Mouse (Mus musculus): ENCODE measurements around the gene Mrps23. TPM values are rescaled to one million over a fixed set of nuclear protein-coding genes. Genes with fewer than 3 reads are reported as not detected.

Mrps23 gene
- polyA plus RNA-seq, 1 experiment from 2014 or later: 63.9 TPM

DNA sequence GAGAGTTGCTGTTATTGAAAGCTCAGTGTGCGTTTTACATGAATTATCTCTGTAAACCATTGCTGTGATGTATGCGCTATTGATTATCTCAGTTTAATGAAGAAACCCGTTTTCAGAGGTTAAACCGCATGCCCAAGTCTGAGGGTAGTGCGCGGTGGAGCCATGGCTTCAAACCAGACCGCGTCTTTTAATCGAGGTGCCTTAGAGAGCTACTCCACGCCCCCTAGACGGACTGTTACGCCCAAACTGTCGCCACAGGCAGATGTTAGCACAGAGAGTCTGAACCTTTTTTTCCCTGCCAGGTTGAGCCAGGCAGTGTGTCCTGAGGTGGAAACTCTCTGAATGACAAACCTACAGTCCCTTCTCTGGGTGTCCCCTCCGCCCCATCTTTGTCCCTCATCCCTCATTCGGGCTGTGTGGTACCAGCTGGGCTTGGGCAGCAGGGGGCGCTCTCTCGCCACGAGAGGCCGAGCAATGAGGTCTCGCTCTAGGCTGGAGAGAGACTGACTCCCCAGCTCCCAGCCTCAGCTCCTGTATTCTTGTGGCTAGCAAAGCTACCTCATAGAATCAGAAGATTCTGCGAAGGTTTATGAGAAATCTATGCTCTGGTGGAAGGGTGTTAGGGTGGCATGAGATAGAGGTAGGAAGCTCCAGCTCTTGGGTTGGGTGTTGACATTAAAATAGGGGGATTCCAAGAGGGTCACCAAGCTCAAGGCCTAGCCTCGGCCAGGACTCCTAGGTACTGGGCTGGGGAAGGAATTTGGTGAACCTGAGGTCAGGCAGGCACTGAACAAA is 48.0 kb downstream of the Mrps23 start:
- no peaks in the 10 kb centered on the region for H3K9me3 ChIP-seq (ENCODE audit: control insufficient read depth, low read length)
- no peaks in the 10 kb centered on the region for H3K27me3 ChIP-seq (replicated peaks; ENCODE audit: control insufficient read depth, insufficient read depth, low read length)
- H3K27ac ChIP-seq (ENCODE audit: low read length): no peak overlapping the region
- WGBS: 14% methylated on average over 22 of the region's 22 CpGs
- 0 out of 2 replicates have a peak overlapping the region, but pooled peaks have one; percentile 24 for H3K9ac ChIP-seq (ENCODE audit: low read depth, low read length)
- no peak overlapping the region for H3K4me3 ChIP-seq (ENCODE audit: low read length)
- H3K36me3 ChIP-seq (ENCODE audit: control insufficient read depth, insufficient read depth, low read length): no peaks in the 10 kb centered on the region
- peak; percentile 89 for ATAC-seq
- H3K4me1 ChIP-seq (ENCODE audit: control insufficient read depth, insufficient read depth, low read length): peaks cover 9% of the 10 kb centered on the region; the same call in 1 of the 2 replicates
- H3K4me2 ChIP-seq (ENCODE audit: low read depth, low read length): peak overlapping the region; percentile 42

DNA sequence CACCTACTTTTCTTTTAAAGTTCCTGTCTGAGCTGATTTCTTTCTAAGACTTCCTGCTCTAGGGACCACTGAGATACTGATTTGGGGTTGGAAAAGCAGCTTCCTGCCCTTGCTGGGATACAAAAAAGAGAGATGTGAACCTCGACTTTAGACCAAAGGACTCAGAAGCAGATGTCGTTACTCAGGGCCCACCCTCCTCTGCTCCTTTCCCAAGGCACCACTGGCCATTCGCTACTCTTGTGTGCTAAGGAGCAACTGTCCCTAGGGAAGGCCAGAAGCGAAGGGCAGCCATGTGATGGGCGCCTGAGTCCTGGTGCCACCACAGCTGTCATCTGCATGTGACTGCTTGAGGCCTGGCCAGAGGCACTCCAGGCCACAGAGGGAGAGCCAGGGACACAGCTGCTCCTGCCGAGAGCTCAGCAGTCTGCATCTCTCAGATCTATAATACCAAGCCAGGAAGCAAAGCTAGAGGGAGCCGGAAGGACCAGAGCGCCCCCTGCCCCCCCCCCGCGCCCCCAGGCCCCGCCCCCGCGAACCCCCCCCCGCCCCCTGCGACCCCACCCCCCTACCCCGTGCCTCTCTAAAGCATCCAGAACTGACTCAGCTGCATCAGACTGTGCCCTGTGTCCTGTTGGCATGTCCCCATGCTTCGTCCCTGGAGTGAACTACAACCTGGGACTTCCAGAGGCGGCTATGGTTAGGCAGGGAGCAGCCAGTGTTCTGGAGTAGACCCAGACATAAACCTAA is 48.8 kb downstream of the Mrps23 start:
- Histone ChIP-seq H3K9me3 (ENCODE audit: control insufficient read depth, low read length) (no peaks in the 10 kb centered on the region), H3K27ac (ENCODE audit: low read length) (no peak overlapping the region), H3K4me1 (ENCODE audit: control insufficient read depth, insufficient read depth, low read length) (peaks cover 9% of the 10 kb centered on the region; the same call in 1 of the 2 replicates), H3K9ac (ENCODE audit: low read depth, low read length) (0 out of 2 replicates have a peak overlapping the region, but pooled peaks have one; percentile 24), H3K4me2 (ENCODE audit: low read depth, low read length) (no peak overlapping the region), H3K4me3 (ENCODE audit: low read length) (no peak overlapping the region), H3K36me3 (ENCODE audit: control insufficient read depth, insufficient read depth, low read length) (no peaks in the 10 kb centered on the region), H3K27me3 (replicated peaks; ENCODE audit: control insufficient read depth, insufficient read depth, low read length) (no peaks in the 10 kb centered on the region)
- ATAC-seq: peak; percentile 46; the same call in 1 of the 2 replicates
- 35% methylated on average over 11 of the region's 18 CpGs for WGBS

DNA sequence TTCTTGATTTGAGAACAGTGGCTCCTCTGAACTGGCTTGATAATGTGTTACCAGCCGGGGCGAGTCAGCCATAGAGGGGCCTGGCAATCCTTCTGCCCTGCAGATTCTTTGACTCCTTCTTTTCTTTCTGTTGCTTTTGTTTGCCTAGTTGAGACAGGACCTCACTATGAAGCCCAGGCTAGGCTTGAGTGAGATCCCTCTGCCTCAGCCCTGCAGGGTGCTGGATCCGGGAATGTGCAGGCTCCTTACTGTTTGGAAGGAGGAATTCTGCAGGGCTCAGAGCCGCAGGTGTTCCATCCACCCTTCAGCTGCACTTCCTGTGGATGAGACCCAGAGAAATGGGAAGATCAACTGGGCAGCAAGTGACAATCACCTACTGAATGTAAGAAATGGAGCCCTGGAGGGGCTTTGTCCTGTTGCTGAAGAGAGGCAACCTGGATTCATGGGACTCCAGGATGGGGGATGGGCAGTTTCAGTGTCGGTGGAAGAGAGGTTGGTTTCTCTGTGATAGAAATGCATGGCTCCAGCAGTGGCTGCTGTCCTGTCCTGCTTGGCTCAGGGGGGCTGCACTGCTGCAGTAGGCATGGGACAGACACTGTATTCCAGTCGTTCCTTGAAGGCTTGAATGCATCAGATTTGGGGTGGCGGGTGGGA is 49.5 kb downstream of the Mrps23 start:
- ATAC-seq: no peak
- no peak overlapping the region for H3K9ac ChIP-seq (ENCODE audit: low read depth, low read length)

DNA sequence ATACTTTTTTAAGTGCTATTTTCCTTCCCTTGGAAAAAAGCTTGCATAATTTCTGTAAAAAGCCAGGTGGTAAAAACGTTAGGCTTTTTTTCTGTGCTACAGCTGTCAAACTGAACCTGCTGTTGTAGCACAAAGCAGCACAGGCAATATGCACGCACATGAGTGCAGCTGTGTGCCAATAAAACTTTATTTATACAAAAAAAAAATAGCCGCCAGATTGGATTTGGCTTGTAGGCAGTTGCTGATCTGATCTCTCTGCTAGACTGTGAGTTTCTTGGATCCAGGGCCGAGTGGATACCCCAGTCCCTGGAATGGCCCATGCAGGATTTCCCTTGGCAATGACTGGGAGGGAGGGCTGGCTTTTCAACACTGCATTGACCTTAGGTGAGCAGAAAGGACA is 53.5 kb downstream of the Mrps23 start:
- no peak overlapping the region for H3K4me3 ChIP-seq (ENCODE audit: low read length)
- 71% methylated on average over 4 of the region's 4 CpGs for WGBS
- peaks cover 3% of the 10 kb centered on the region; the same call in 1 of the 2 replicates for H3K4me1 ChIP-seq (ENCODE audit: control insufficient read depth, insufficient read depth, low read length)
- ATAC-seq: no peak
- no peaks in the 10 kb centered on the region for H3K36me3 ChIP-seq (ENCODE audit: control insufficient read depth, insufficient read depth, low read length)
- no peak overlapping the region for H3K27ac ChIP-seq (ENCODE audit: low read length)
- H3K9me3 ChIP-seq (ENCODE audit: control insufficient read depth, low read length): 0 out of 2 replicates have a peak, but pooled peaks cover 6% of the 10 kb centered on the region
- H3K4me2 ChIP-seq (ENCODE audit: low read depth, low read length): no peak overlapping the region
- H3K9ac ChIP-seq (ENCODE audit: low read depth, low read length): no peak overlapping the region
- no peaks in the 10 kb centered on the region for H3K27me3 ChIP-seq (replicated peaks; ENCODE audit: control insufficient read depth, insufficient read depth, low read length)

More for the DNA sequence above, 49.5 kb downstream of the Mrps23 start:
- H3K36me3 ChIP-seq (ENCODE audit: control insufficient read depth, insufficient read depth, low read length): no peaks in the 10 kb centered on the region
- no peaks in the 10 kb centered on the region for H3K27me3 ChIP-seq (replicated peaks; ENCODE audit: control insufficient read depth, insufficient read depth, low read length)
- H3K4me3 ChIP-seq (ENCODE audit: low read length): no peak overlapping the region
- no peak overlapping the region for H3K27ac ChIP-seq (ENCODE audit: low read length)
- H3K4me2 ChIP-seq (ENCODE audit: low read depth, low read length): no peak overlapping the region
- H3K9me3 ChIP-seq (ENCODE audit: control insufficient read depth, low read length): 0 out of 2 replicates have a peak, but pooled peaks cover 5% of the 10 kb centered on the region
- peaks cover 9% of the 10 kb centered on the region; the same call in 1 of the 2 replicates for H3K4me1 ChIP-seq (ENCODE audit: control insufficient read depth, insufficient read depth, low read length)
- WGBS: 54% methylated on average over 7 of the region's 7 CpGs

DNA sequence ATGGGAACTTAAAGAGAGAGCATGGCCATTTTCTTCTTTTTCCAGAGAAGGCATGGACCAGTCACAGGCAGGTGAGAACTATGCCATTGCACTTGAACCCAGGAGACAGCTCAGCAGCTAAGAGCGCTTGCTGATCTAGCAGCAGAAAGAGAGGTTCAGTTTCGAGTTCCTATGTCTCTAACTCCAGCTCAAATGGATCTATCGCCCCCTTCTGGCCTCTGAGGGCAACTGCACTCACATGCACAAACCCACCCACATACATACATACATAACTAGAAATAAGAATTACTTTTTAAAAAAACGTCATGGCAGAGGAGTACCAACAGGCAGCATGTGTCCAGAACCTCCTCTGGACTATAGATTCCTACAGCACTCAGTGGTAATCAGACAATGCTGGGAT is 54.0 kb downstream of the Mrps23 start:
- Histone ChIP-seq H3K4me2 (ENCODE audit: low read depth, low read length) (no peak overlapping the region), H3K9me3 (ENCODE audit: control insufficient read depth, low read length) (0 out of 2 replicates have a peak, but pooled peaks cover 6% of the 10 kb centered on the region), H3K27me3 (replicated peaks; ENCODE audit: control insufficient read depth, insufficient read depth, low read length) (no peaks in the 10 kb centered on the region), H3K27ac (ENCODE audit: low read length) (no peak overlapping the region), H3K9ac (ENCODE audit: low read depth, low read length) (no peak overlapping the region), H3K36me3 (ENCODE audit: control insufficient read depth, insufficient read depth, low read length) (no peaks in the 10 kb centered on the region), H3K4me1 (ENCODE audit: control insufficient read depth, insufficient read depth, low read length) (no peaks in the 10 kb centered on the region), H3K4me3 (ENCODE audit: low read length) (no peak overlapping the region)
- no peak for ATAC-seq
- WGBS: 83% methylated on average over 4 of the region's 4 CpGs

DNA sequence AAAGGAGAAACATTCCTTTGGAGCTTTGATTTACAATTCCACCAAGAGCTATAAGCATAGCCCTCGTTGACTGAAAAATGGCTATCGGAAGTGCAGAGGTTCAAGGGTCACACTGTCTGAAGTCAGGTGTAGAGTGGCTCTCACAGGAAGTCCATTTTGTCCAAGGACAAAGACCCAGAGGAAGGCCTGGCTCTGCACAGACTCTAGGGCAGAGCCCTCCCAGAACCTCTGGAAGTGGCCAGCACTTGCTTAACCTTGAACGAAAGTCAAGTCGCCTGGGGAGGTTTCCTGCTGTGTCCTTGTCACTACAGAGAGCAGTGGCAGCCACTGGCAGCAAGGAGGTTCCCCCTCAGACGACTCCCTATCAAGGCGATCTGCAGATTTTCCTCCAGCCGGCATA is 56.3 kb downstream of the Mrps23 start:
- WGBS: 40% methylated on average over 7 of the region's 7 CpGs
- H3K36me3 ChIP-seq (ENCODE audit: control insufficient read depth, insufficient read depth, low read length): no peaks in the 10 kb centered on the region

More for the DNA sequence above, 56.3 kb downstream of the Mrps23 start:
- ATAC-seq: no peak
- 0 out of 2 replicates have a peak, but pooled peaks cover 6% of the 10 kb centered on the region for H3K9me3 ChIP-seq (ENCODE audit: control insufficient read depth, low read length)
- H3K4me3 ChIP-seq (ENCODE audit: low read length): no peak overlapping the region
- H3K4me1 ChIP-seq (ENCODE audit: control insufficient read depth, insufficient read depth, low read length): no peaks in the 10 kb centered on the region
- H3K9ac ChIP-seq (ENCODE audit: low read depth, low read length): no peak overlapping the region
- H3K27me3 ChIP-seq (replicated peaks; ENCODE audit: control insufficient read depth, insufficient read depth, low read length): no peaks in the 10 kb centered on the region
- no peak overlapping the region for H3K27ac ChIP-seq (ENCODE audit: low read length)
- no peak overlapping the region for H3K4me2 ChIP-seq (ENCODE audit: low read depth, low read length)

Other genes starting within 250 kb of the Mrps23 start
- gene Dynll2, start 216.9 kb upstream of the Mrps23 start, polyA plus RNA-seq (2015; fragmentation: Nextera tagmentation; extraction: Ambion mirVana): 27.9 and 30.5 TPM in 2 replicates
- 169 and 170 TPM in 2 replicates for gene Srsf1, start 157.0 kb upstream of the Mrps23 start, polyA plus RNA-seq (2015; fragmentation: Nextera tagmentation; extraction: Ambion mirVana)
- gene Vezf1, start 136.1 kb upstream of the Mrps23 start, polyA plus RNA-seq (2015; fragmentation: Nextera tagmentation; extraction: Ambion mirVana): 23.3 and 24.1 TPM in 2 replicates
- gene Cuedc1, start 106.3 kb upstream of the Mrps23 start, polyA plus RNA-seq (2015; fragmentation: Nextera tagmentation; extraction: Ambion mirVana): 8.0 and 8.5 TPM in 2 replicates
- gene Ccdc182, start 89.7 kb downstream of the Mrps23 start, polyA plus RNA-seq (2015; fragmentation: Nextera tagmentation; extraction: Ambion mirVana): not detected in 2 replicates